Mouse (Mus musculus): Measurements from ENCODE around the gene Rab3gap1.

The Rab3gap1 gene

DNA sequence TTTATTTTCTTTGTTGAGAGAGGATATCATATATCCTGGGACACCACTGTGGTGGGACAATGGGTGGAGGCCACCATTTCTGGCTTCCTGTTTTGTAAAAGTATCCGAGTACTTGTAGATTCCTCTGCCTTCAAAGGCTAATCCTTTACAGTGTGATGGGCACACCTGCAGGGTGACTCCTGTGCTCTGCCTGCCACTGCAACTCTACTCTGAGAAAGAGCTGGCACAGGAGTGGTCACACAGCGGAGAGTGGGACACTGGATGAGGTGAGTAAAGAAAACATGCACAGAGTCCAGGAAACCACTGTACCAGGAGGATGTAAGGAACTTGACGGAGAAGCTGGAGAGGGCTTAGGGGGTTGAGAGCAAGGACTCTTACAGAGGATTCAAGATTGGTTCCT lies 113.7 kb downstream of the Rab3gap1 start:
- no peak for DNase-seq (ENCODE audit: low spot score in 2 of 2)

DNA sequence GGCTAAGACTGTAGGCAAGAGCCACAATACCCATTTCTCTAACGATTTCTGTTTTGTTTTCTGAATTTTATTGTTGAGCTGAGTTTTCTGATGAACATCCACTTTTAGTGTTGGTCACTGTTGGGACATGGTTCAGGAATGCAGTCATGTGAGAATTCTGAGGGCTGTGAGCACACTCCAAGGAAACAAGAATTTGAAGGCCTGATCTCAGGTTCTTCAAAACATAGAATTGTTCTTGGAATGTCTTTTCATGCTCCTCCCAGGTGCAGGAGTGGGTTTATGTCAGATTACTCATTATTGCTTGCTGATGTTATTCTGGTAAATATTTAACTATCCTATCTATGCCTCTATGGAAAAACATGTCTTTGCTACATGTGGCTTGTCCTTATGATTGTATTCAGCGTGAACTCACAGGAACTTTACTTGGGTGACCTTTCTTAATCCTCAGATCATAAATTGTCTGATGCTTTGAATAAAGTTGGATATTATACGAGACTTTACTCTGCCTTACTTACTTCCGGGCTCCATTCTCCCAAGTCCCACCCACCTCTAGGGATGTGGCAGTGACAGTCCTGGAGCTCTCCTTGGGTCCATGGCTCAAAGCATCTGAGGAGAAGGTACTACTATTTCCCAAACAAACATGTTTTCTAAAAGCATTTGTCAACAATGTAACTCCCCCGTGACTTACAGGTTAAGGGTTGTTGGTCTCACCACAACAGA lies 114.9 kb downstream of the Rab3gap1 start:
- DNase-seq (ENCODE audit: low spot score in 2 of 2): no peak

DNA sequence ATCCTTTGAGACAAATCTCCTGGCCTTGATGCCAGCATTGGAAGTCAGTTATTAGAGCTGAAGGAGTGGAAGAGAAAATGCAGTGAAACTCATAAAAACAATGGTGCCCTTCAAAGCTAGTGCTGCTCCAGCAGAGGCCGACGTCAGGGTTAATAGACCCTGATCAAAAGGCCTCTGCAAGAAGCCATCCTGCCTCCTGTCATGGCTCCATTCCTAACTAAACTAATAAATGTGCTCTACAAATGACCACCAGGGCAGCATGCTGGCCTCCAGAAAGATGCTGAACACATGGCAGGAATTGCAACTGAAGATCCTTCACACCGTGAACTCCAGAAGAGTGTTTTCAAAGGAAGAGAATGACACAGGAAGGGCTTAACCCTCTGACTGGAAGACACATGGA lies 116.8 kb downstream of the Rab3gap1 start:
- no peak for DNase-seq (ENCODE audit: low spot score in 2 of 2)

DNA sequence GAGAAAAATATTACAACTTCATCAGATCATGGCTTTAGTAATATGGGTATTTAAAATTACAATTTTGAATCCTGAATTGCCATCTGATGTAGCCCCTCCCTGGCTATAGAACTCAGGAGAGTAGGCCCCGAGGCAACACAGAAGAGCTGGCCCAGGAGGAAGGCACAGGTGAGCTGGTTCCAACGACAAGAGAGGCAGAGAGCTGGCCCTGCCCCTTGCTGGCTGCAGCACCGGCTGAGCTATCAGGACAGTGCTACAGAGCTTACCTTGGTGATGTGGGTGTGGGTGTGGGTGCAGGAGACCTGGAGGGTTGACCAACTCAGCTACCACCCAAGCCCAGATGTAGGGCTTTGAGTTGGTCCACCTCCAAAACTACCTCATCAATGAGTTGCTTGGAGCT lies 119.7 kb downstream of the Rab3gap1 start:
- no peak for DNase-seq (ENCODE audit: low spot score in 2 of 2)

DNA sequence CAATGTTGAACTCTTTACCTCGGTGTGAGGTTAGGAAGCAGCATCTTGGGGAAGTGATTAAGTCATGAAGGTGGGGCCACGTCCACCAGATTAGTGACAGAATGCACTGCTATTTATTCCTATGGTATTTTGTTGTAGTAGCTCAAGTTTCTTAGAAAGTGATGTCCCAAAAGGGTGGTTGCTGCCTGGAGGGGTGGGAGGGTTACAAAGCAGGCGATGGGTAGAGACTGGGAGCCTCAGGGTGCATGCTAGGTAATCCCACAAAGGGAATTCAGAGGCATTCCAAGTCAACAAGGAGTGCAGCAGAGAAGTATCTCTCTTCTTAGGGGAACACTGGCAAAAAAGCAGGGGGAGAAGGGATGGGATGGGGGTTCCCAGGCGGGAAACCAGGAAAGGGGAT lies 120.8 kb downstream of the Rab3gap1 start:
- no peak for DNase-seq (ENCODE audit: low spot score in 2 of 2)

DNA sequence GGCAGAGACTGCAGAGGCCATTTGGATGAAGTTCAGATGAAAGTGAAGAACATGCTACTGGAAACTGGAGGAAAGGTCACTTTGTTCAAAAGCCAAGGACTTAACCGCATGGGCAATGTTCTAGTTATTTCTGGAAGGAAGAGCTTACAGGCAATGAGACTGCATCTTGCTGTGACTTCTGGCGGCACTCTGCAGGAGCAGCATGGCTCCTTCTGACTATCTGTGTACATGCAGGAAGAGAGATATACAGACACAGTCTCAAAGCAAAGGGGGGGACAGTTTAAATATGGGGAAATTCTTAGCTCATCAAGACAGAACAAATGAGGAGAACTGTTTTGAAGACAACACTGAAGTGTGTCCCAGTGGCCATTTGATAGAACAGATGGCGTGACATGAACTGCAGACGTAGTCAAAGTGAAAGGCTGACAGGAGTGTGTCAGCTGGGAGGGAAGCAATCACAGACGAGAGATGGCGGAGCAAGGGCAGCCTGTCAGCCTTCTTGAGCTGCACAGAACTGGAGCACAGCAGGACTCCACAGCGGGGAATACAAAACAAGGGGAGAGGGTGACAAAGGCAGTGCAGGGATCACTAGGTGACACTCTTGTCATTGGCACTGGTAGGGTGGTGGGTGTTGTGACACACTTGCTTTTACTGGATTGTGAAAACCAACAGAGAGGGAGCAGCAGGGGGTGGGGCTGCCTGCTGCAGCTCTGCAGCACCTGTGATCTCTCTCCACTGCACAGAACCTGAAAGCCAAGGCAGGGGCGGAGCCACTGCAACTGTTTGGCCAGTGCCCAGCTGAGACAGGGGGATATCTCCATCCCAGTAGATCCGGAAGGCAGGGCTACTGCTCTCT lies 121.5 kb downstream of the Rab3gap1 start:
- DNase-seq (ENCODE audit: low spot score in 2 of 2): peak; percentile 45 to 57

Measured in heart, adult 9 months (tissue).